Mouse (Mus musculus) embryo, embryonic 11 days (tissue): ENCODE measurements at regions not wholly inside any gene's neighbourhood (a gene's known extent, or its start where the extent isn't known, plus 50 kb on each side); places are given as distances from the start of the nearest gene placed in this dataset.
A peak's percentile ranks its signal among the peaks of the same experiment; 100 is the strongest.

ENCODE experiments used
- DNase-seq: peaks from one replicate; pipeline ENCODE4 v3.0.0-alpha.2; 2015

- DNase-seq: no peak
Measured at GRCm38 (mm10) chr15:47289691-47290090, 6595.0 kb upstream of the Gm7489 start.

DNA sequence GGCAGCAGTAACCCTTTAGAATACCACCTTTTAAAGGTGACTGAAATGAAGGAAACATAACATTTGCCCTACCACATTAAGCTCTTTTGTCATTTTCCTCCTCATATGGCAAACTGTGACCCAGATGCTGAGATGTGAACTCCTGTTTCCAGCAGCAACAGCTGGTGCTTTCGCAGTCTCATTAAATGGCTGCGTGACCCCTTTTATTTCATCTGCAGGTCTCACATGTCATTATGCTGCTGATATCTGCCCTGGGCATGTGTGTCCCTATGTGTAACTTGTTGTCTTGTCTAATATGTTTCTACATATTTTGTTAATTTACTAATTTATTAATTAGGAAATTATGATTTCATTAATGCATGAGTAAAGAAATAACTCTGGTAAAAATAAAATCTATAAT, 6584.9 kb upstream of the Gm7489 start:
- peak; percentile 2 for DNase-seq

DNA sequence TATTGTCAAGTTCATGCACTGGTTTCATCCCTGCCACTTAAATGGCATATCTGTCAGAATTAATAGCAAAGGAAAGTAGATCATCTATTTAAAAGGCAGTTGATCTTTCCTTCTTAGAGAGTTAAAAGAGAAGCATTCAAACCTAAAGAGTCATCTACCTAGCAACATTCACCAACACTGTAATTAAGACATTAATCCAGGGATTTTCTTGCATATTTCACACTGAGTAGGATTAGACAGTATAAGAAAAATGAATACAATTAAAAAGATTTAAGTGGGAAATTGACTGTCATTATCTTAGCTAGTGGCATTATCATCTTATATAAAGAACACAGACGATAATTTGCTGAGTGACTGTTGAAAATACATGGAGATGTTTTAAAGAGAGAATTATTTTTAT, 6554.2 kb upstream of the Gm7489 start:
- DNase-seq: no peak
